Mouse (Mus musculus): ENCODE results near the gene Elp5. TPM values are rescaled to one million over a fixed set of nuclear protein-coding genes. Genes with fewer than 3 reads are reported as not detected.

Gene Elp5
- polyA plus RNA-seq, 1 experiment from 2014 or later = 127 TPM

DNA sequence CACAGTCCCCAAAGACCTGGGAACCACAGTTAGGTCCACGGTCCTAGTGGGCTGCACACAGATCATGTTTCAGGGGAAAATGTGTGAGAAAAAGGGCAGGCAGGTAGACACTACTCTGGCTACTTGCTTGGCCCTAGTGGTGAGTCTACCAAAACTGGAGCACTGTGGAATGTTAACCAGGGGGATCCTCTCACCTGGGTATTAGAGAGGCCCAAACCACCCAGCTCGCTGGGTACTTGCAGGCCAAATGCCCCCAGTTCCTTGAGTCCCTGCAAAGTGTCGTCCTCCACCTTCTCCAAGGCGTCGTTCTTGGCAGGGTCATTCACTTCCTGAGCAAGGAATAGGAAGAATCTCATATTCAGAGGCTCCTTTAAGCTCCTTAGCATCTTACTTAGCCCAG lies 31.7 kb upstream of the Elp5 start:
- H3K36me3 ChIP-seq = peaks cover 48% of the 10 kb centered on the region
- H3K4me3 ChIP-seq = no peak overlapping the region
- H3K4me1 ChIP-seq = peaks cover 41% of the 10 kb centered on the region
- H3K27ac ChIP-seq (replicated peaks) = no peak overlapping the region
- WGBS = 60% methylated on average over 5 of the region's 5 CpGs
- no peak for ATAC-seq (ENCODE audit: low FRiP score, low read depth)
- H3K27me3 ChIP-seq = no peaks in the 10 kb centered on the region
- H3K9me3 ChIP-seq = no peaks in the 10 kb centered on the region
- H3K4me2 ChIP-seq (replicated peaks) = no peak overlapping the region
- H3K9ac ChIP-seq (replicated peaks) = 0 out of 2 replicates have a peak overlapping the region, but pooled peaks have one; percentile 74

DNA sequence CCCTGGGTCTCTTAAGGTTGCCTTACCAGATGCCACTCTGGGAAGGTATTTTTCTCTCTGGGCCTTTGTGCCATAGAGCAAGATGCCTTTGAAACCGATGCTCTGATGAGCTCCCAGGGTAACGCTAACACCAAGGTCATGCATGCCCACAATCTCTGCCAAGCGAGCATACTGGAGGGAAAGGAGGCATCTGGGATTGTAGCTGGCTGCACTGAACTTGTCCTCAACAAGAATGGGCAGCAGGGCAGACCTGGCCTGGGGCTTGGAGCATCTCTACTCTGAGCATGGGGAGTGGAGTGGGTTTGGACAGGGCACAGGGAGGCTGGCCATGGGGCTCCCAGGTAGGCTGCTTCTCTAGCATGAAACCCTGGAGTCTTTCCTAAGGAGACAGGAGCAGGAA lies 31.1 kb upstream of the Elp5 start:
- 0 out of 2 replicates have a peak overlapping the region, but pooled peaks have one; percentile 4 for H3K9ac ChIP-seq (replicated peaks)
- WGBS = 89% methylated on average over 3 of the region's 3 CpGs
- 0 out of 2 replicates have a peak overlapping the region, but pooled peaks have one; percentile 20 for H3K27ac ChIP-seq (replicated peaks)
- H3K27me3 ChIP-seq = no peaks in the 10 kb centered on the region
- ATAC-seq (ENCODE audit: low FRiP score, low read depth) = no peak
- peaks cover 54% of the 10 kb centered on the region for H3K36me3 ChIP-seq
- no peaks in the 10 kb centered on the region for H3K9me3 ChIP-seq
- H3K4me2 ChIP-seq (replicated peaks) = no peak overlapping the region
- peaks cover 36% of the 10 kb centered on the region for H3K4me1 ChIP-seq
- H3K4me3 ChIP-seq = no peak overlapping the region

DNA sequence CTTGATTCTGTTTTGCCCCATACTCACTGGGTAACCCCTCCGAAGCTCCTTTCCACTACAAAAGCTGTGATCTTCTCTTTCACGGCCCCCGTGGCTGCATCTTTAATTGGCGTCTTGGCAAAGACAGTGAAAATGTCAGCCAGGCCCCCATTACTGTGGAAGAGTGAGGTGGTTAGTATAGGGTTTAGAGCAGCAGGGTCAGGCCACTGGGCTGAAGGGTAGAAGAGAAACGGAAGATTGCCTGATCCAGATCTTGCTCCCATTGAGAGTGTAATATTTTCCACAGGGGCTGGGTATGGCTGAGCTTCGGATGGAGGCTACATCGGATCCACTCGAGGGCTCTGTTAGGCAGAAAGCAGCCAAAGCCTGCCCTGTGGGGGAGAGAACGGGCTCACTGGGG lies 30.6 kb upstream of the Elp5 start:
- 0 out of 2 replicates have a peak overlapping the region, but pooled peaks have one; percentile 4 for H3K9ac ChIP-seq (replicated peaks)

DNA sequence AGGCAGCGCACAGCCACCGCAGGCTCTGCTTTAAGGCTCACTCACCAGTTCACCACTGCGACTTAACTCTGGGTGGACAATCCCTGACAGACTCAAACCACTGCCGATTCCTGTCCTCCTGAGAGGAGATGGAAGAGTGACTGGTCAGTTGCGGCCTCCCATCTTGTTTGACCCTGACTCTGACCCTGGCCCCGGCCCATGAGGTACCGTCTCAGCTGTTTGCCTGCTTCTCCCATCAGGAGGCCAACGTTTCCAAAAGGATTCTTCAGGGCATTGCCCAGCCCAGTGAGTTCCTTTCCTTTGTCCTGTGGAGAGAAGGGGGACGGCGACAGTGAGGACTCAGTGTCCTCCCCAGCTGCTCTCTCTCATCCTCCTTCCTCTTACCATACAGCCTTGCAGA lies 28.6 kb upstream of the Elp5 start:
- WGBS = 84% methylated on average over 10 of the region's 10 CpGs
- ATAC-seq (ENCODE audit: low FRiP score, low read depth) = no peak
- Histone ChIP-seq H3K4me2 (replicated peaks) (no peak overlapping the region), H3K36me3 (peaks cover 79% of the 10 kb centered on the region), H3K9me3 (no peaks in the 10 kb centered on the region), H3K9ac (replicated peaks) (no peak overlapping the region), H3K27me3 (no peaks in the 10 kb centered on the region), H3K27ac (replicated peaks) (no peak overlapping the region), H3K4me1 (peaks cover 19% of the 10 kb centered on the region), H3K4me3 (no peak overlapping the region)

More for the DNA sequence above, 30.6 kb upstream of the Elp5 start:
- ATAC-seq (ENCODE audit: low FRiP score, low read depth) = no peak
- no peak overlapping the region for H3K27ac ChIP-seq (replicated peaks)
- 88% methylated on average over 9 of the region's 9 CpGs for WGBS
- H3K36me3 ChIP-seq = peaks cover 59% of the 10 kb centered on the region
- no peak overlapping the region for H3K4me2 ChIP-seq (replicated peaks)
- H3K9me3 ChIP-seq = no peaks in the 10 kb centered on the region
- peaks cover 31% of the 10 kb centered on the region for H3K4me1 ChIP-seq
- H3K27me3 ChIP-seq = no peaks in the 10 kb centered on the region
- H3K4me3 ChIP-seq = no peak overlapping the region

DNA sequence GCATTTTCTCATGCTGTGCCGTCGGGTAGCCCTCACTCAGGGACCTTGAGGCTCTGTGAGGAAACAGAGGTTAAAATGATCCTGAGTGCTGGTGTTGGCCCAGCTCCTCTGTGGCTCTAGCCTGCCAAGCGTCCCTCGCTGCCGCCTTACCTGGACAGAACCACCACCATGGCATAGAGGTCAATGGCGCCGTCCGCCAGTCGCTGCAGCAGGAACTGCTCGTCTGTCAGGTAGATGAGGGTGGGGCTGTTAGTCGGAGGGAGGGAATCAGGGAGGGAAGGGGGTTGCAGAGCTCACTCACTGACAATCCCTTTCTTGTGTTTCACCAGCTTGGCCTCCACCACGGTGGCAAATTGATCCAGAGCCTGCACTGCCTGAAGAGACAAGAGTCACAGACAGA lies 28.2 kb upstream of the Elp5 start:
- ATAC-seq (ENCODE audit: low FRiP score, low read depth) = no peak
- WGBS = 90% methylated on average over 12 of the region's 12 CpGs

DNA sequence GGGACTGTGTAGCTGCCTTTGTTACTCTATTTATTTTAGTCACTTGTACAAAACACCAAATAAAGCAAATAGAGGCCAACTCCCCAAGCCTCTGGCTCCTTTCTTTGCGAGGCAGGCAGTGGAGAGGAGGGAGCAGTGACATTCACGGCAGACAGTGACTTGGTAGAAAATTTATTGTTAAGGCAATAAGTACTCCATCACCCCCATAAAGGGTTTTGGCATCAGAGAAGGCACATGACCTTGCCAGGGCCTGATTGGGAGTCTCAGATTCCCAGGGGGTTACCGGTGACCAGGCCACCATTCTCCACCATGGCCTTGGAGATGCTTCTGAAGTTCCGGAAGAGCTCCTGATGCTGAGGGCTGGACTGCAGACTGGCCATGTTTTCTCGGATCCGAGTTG lies 27.7 kb upstream of the Elp5 start:
- ATAC-seq (ENCODE audit: low FRiP score, low read depth) = no peak
- Histone ChIP-seq H3K27me3 (no peaks in the 10 kb centered on the region), H3K4me1 (peaks cover 13% of the 10 kb centered on the region), H3K4me2 (replicated peaks) (no peak overlapping the region), H3K36me3 (peaks cover 88% of the 10 kb centered on the region), H3K27ac (replicated peaks) (no peak overlapping the region), H3K9me3 (no peaks in the 10 kb centered on the region), H3K4me3 (no peak overlapping the region), H3K9ac (replicated peaks) (no peak overlapping the region)
- 88% methylated on average over 6 of the region's 6 CpGs for whole genome bisulfite sequencing

More for the DNA sequence above, 28.2 kb upstream of the Elp5 start:
- no peak overlapping the region for H3K27ac ChIP-seq (replicated peaks)
- peaks cover 18% of the 10 kb centered on the region for H3K4me1 ChIP-seq
- H3K36me3 ChIP-seq = peaks cover 83% of the 10 kb centered on the region
- no peaks in the 10 kb centered on the region for H3K9me3 ChIP-seq
- no peaks in the 10 kb centered on the region for H3K27me3 ChIP-seq
- no peak overlapping the region for H3K4me2 ChIP-seq (replicated peaks)
- H3K4me3 ChIP-seq = no peak overlapping the region
- no peak overlapping the region for H3K9ac ChIP-seq (replicated peaks)

DNA sequence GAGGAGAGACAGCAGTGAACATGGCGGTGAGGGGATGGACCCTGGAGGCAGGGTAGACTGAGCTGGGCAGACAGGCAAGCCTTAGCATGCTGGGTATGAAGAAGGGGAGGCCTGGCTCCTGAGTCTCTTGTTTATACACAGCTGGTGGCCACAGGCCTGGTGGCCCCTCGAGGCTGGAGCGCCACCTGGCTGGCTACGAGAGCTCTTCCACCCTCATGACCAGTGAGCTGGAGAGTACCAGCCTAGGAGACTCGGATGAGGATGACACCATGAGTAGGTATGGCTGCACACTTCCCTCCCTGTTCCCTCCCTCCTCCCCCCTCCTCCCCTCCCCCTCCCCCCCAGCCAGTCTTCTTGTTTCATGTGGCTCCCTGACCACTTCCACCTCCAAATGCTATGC lies 23.2 kb upstream of the Elp5 start:
- Histone ChIP-seq H3K9me3 (no peaks in the 10 kb centered on the region), H3K4me1 (peaks cover 29% of the 10 kb centered on the region), H3K4me2 (replicated peaks) (no peak overlapping the region), H3K4me3 (no peak overlapping the region), H3K27ac (replicated peaks) (no peak overlapping the region), H3K9ac (replicated peaks) (no peak overlapping the region), H3K27me3 (no peaks in the 10 kb centered on the region), H3K36me3 (peaks cover 62% of the 10 kb centered on the region)
- no peak for ATAC-seq (ENCODE audit: low FRiP score, low read depth)
- WGBS = 53% methylated on average over 5 of the region's 5 CpGs

DNA sequence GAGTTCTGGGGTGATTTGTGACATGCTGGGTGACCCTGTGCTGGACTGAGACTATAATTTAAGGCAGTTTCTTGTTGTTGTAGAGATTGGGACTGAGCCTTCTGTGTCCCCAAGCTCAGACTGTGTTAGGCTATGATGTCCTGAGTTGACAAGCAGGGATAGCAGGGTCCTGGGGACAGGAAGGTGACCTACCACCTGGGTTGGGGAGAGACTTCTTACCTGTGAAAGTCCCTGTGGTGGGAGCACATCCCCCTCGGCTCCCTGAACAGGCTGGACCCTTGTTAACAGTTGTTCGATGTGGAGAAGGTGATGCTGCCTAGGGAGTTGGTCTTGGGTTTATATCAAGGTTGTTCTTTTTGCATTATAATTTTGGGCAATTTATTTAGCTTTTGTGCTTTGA lies 20.2 kb upstream of the Elp5 start:
- no peak for ATAC-seq (ENCODE audit: low FRiP score, low read depth)
- Histone ChIP-seq H3K36me3 (peaks cover 54% of the 10 kb centered on the region), H3K4me1 (peaks cover 45% of the 10 kb centered on the region), H3K9me3 (no peaks in the 10 kb centered on the region), H3K27me3 (no peaks in the 10 kb centered on the region), H3K4me2 (replicated peaks) (peak overlapping the region; percentile 83), H3K9ac (replicated peaks) (0 out of 2 replicates have a peak overlapping the region, but pooled peaks have one; percentile 11), H3K4me3 (peak overlapping the region; percentile 79; the same call in 1 of the 2 replicates), H3K27ac (replicated peaks) (no peak overlapping the region)
- WGBS = 96% methylated on average over 2 of the region's 2 CpGs

DNA sequence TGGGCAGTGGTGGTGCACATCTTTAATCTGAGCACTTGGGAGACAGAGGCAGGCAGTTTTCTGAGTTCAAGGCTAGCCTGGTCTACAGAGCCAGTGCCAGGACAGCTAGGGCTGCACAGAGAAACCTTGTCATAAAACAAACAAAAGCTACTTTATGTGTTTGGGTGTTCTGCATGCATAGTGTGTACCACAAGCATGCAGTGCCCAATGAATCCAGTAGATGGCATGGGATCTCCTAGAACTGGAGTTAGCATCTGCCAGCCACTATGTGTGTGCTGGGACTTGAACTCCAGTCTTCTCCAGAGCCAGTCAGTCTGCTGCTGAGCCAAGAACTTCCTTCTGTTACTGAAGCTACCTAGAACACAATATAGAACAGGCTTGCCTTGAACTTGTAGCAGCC lies 19.5 kb upstream of the Elp5 start:
- ATAC-seq (ENCODE audit: low FRiP score, low read depth) = no peak
- no peaks in the 10 kb centered on the region for H3K9me3 ChIP-seq
- H3K4me1 ChIP-seq = peaks cover 48% of the 10 kb centered on the region
- H3K27ac ChIP-seq (replicated peaks) = no peak overlapping the region
- H3K36me3 ChIP-seq = peaks cover 48% of the 10 kb centered on the region
- no peak overlapping the region for H3K9ac ChIP-seq (replicated peaks)
- H3K4me3 ChIP-seq = peak overlapping the region; percentile 79; the same call in 1 of the 2 replicates
- peak overlapping the region; percentile 83 for H3K4me2 ChIP-seq (replicated peaks)
- H3K27me3 ChIP-seq = no peaks in the 10 kb centered on the region

DNA sequence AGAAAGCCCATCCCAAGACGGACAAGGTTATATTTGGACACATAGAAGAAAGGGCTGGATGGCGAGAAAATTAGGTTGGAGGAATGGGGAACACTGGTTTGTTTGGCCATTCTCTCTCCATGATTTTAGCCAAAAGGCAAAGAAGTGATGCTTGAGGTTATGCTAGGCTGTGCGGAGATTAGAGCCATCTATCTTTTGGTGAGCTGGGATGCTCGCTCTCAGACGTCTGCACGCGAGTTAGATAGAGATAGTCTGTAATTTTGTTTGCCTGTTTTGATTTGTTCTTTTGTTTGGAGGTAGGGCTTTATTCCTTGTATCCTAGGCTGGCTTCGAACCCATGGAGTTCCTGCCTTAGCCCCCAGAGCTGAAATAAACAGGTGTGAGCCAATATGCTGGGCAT lies 18.8 kb upstream of the Elp5 start:
- peaks cover 48% of the 10 kb centered on the region for H3K4me1 ChIP-seq
- H3K27ac ChIP-seq (replicated peaks) = peak overlapping the region; percentile 96
- WGBS = 15% methylated on average over 8 of the region's 8 CpGs
- peaks cover 41% of the 10 kb centered on the region for H3K36me3 ChIP-seq
- peak overlapping the region; percentile 79 for H3K4me3 ChIP-seq
- peak overlapping the region; percentile 82 for H3K9ac ChIP-seq (replicated peaks)
- no peak for ATAC-seq (ENCODE audit: low FRiP score, low read depth)
- H3K4me2 ChIP-seq (replicated peaks) = peak overlapping the region; percentile 83
- no peaks in the 10 kb centered on the region for H3K9me3 ChIP-seq
- H3K27me3 ChIP-seq = no peaks in the 10 kb centered on the region

DNA sequence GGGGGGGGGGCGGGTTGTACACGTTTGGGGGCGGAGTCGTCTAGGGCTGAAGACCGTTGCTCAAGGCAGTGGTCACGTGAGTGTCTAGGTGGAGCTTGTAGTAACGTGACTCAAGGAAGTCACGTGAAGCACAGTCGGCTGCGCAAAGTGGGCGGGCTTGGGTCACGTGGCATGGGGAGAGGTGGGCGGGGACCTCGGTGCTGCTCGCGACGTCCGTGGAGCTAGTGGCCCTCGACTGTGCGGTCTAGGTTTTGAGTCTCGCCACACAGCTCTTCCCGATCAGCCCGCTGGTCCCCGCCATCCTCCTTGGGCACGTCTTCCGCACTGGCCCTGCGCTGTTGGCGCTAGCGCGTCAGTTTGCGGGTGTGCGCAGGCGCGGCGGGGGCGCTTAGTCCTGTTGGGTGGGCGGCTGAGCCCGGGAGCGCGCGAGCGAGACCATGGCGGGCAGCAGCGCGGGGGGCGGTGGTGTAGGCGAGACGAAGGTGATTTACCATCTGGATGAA lies 18.1 kb upstream of the Elp5 start, which contains the start of gene Dvl2:
Gene Dvl2, plus strand, starts transcription at position 200 of the 503 bp plus-strand sequence.
- Histone ChIP-seq H3K36me3 (peaks cover 34% of the 10 kb centered on the region), H3K27ac (replicated peaks) (peak within 1 kb of the TSS; percentile 96), H3K27me3 (no peaks in the 10 kb centered on the region), H3K4me3 (peak within 1 kb of the TSS; percentile 79), H3K9me3 (no peaks in the 10 kb centered on the region), H3K4me1 (peaks cover 48% of the 10 kb centered on the region), H3K9ac (replicated peaks) (peak within 1 kb of the TSS; percentile 82), H3K4me2 (replicated peaks) (peak within 1 kb of the TSS; percentile 83)
- peak; percentile 61 for ATAC-seq (ENCODE audit: low FRiP score, low read depth)
- 1% methylated on average over 44 of the region's 48 CpGs for WGBS

DNA sequence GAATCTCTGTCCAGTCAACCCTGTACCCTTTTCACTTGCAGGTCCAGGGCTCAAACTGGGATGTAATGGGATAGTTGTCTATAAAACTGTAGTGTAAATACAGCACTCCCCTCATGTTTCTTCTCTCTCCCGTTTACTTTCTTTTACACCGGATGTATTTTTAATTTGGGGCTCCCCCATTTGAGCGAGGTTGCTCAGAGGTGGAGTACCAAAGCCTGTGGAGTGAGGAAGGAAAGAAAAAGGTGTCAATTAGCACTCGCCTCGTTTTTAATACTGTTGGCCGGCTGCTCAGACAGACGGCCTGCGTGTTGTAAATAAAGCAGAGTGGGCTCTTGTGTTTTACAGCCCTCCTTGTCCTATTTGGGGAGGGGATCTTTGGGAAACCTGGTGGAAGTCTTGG lies 17.3 kb upstream of the Elp5 start:
- 91% methylated on average over 8 of the region's 8 CpGs for WGBS
- peaks cover 48% of the 10 kb centered on the region for H3K4me1 ChIP-seq
- peak overlapping the region; percentile 96 for H3K27ac ChIP-seq (replicated peaks)

More for the DNA sequence above, 17.3 kb upstream of the Elp5 start:
- no peak for ATAC-seq (ENCODE audit: low FRiP score, low read depth)
- no peak overlapping the region for H3K9ac ChIP-seq (replicated peaks)
- H3K4me2 ChIP-seq (replicated peaks) = 0 out of 2 replicates have a peak overlapping the region, but pooled peaks have one; percentile 83
- H3K27me3 ChIP-seq = no peaks in the 10 kb centered on the region
- 0 out of 2 replicates have a peak overlapping the region, but pooled peaks have one; percentile 79 for H3K4me3 ChIP-seq
- peaks cover 28% of the 10 kb centered on the region for H3K36me3 ChIP-seq
- H3K9me3 ChIP-seq = no peaks in the 10 kb centered on the region
